ENCODE assay signal across 8 mouse cellular contexts in the genomic region with DNA sequence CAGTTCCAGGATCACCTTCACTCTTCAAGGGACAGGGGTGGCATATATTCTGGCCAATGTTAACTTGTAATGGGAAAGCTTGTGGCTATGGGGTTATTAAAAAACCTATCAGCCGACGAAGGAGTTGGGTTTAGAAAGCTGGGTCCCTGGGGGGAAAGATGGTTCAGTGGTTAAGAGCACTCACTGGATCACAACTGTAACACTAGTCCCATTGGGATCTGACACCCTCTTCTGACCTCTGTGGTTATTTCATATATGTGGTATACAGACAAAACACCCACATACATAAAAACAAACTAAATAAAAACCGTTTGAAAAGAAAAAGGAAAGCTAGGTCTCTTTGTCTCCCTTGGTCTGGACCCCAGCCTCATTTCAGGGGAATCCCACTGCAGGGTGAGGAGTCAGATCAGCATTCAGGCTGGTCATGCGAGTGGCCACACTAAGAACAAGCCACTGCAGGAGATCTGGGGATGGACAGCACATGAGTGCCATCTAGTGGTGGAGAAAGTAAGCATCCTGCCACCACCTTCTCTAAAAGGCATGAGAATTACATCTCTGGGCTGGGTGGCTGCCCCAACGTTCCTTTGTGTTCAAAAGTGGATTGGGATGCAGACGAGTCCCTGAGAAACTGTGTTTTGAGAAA. TPM values are rescaled to one million over a fixed set of nuclear protein-coding genes. Genes with fewer than 3 reads are reported as not detected.
DNase-seq lines count a peak whose midpoint lies in the region; ATAC-seq and TF ChIP-seq lines count a peak whose summit lies in the region.

No protein-coding gene starts in this region.

- TF ChIP-seq CTCF in left cerebral cortex, adult 2 months (IDR thresholded peaks at IDR 0.05): peak; percentile 97

- intact Hi-C loops in left cerebral cortex, adult 2 months (cut with DNase I): loop anchor here (2.0 kb wide), 2 partner anchors 63 to 89 kb away; no protein-coding TSS in a partner anchor

- no peak overlapping the region for H3K27ac ChIP-seq in left cerebral cortex, adult 2 months

- H3K4me3 ChIP-seq in left cerebral cortex, adult 2 months: no peak overlapping the region

- peak; percentile 89 for DNase-seq in CD4-positive, CD25-positive, alpha-beta regulatory T cell, adult 2 months (ENCODE audit: low read depth, low spot score)
- peak; percentile 64 for DNase-seq in cerebellum, adult 9-11 months
- peak; percentile 61 to 83 for DNase-seq in frontal cortex, postnatal 36 days (ENCODE audit: low spot score in 2 of 2)
- DNase-seq in induced T-regulatory cell, adult 2 months (ENCODE audit: low read depth): peak; percentile 90
- peak; percentile 63 to 66 for DNase-seq in left cerebral cortex, adult 2 months (ENCODE audit: extremely low spot score in 1 of 2, low spot score in 2 of 2)
- DNase-seq in right cerebral cortex, postnatal 14 days: peak; percentile 65

- no peak for ATAC-seq in CD4-positive, CD25-positive, alpha-beta regulatory T cell, adult 4 months
- ATAC-seq in megakaryocyte progenitor cell, adult 5-6 weeks (replicated peaks; ENCODE audit: poor library complexity): peak; percentile 76

RNA-seq across cellular contexts. Expression of a gene that starts 3.8 kb away (rescaled TPM):
- 100 to 1,000 TPM; 132 to 138 TPM for polyA plus RNA-seq in CD4-positive, CD25-positive, alpha-beta regulatory T cell, adult 4 months (2017; shearing (Covaris generic))
- 1 to 10 TPM; 3.2 to 3.6 TPM for total RNA-seq in left cerebral cortex, adult 2 months (2021)
- total RNA-seq in megakaryocyte progenitor cell, adult 5-6 weeks (2015): 59.9 and 60.3 TPM in 2 replicates
- total RNA-seq in megakaryocyte progenitor cell, adult 5-6 weeks (2017): 87.1 and 123 TPM in 2 replicates

RNA-seq across cellular contexts. Expression of a gene that starts 26.4 kb away (rescaled TPM):
- polyA plus RNA-seq in CD4-positive, CD25-positive, alpha-beta regulatory T cell, adult 4 months (2017; shearing (Covaris generic)): under 1 TPM in 1 of 2 experiments, not detected in 1; 0.43 TPM
- not detected for total RNA-seq in left cerebral cortex, adult 2 months (2021)
- not detected in 2 replicates for total RNA-seq in megakaryocyte progenitor cell, adult 5-6 weeks (2015)
- total RNA-seq in megakaryocyte progenitor cell, adult 5-6 weeks (2017): not detected in 2 replicates

RNA-seq across cellular contexts. Expression of a gene that starts 38.6 kb away (rescaled TPM):
- under 1 TPM in 1 of 2 experiments, not detected in 1; 0.14 TPM for polyA plus RNA-seq in CD4-positive, CD25-positive, alpha-beta regulatory T cell, adult 4 months (2017; shearing (Covaris generic))
- total RNA-seq in left cerebral cortex, adult 2 months (2021): not detected
- total RNA-seq in megakaryocyte progenitor cell, adult 5-6 weeks (2015): 0.12 TPM in 1 of 2 replicates, not detected in the other
- total RNA-seq in megakaryocyte progenitor cell, adult 5-6 weeks (2017): 0.03 TPM in 1 of 2 replicates, not detected in the other

Comparison
In these comparisons a context has a peak if more than half of its experiments do, and no peak if none do; other contexts are left out.
1. RNA of a gene that starts 3.8 kb away (total RNA-seq): 59.9 to 123 TPM in megakaryocyte progenitor cell, adult 5-6 weeks; 3.2 to 3.6 TPM in left cerebral cortex, adult 2 months; every median in the first group is over 10 times any median in the second.
2. Peak in every context shown above with its lines, with median percentiles within 50 percentile points of each other: DNase-seq.